Mouse (Mus musculus): ENCODE data around the gene F2rl3. TPM values are rescaled to one million over a fixed set of nuclear protein-coding genes. Genes with fewer than 3 reads are reported as not detected.

Gene F2rl3
- polyA plus RNA-seq, 1 experiment from 2014 or later = 1.7 TPM

DNA sequence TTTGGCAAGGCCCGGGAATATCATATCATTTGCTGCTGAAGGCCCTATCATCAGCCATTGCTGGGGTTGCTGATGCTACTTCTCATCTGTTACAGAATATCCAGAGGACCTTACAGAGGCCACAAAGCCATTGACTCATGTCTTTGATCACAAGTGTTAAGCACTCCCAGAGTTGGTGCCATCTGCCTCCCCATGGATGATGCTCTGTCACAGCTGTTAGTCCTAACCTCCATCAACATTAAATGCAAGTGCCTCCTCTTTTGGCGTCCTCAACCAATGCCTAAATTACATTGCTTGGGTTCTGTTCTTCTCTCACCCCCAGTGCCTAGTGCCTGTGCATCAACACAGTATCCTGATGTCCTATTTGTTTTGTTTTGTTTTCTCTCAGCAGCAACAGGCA is 39.9 kb downstream of the F2rl3 start:
- no peaks in the 10 kb centered on the region for H3K9me3 ChIP-seq (replicated peaks; ENCODE audit: control insufficient read depth, low read length)
- WGBS = 77% methylated on average over 2 of the region's 2 CpGs

DNA sequence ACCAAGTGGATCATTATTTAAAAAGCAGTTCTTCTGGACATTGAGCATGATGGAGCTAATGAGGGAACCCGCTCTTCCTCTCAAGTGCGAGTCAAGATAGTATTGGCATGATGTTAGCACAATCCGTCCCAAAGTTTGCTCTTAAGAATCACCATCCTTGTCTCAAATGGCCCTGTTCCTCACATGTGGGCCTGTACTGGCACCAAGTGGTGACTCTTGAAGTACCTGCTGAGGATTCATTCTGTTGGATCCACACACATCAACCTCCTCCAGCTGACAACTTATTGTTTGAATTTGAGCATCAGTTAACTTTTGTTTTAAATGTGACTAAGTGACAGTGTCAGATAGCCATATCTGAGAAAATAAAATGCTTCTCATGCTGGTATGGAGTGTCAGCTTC is 51.0 kb downstream of the F2rl3 start:
- no peaks in the 10 kb centered on the region for H3K4me1 ChIP-seq (ENCODE audit: control insufficient read depth, insufficient read depth, low read length)
- no peak overlapping the region for H3K4me2 ChIP-seq (ENCODE audit: low read depth, low read length)
- H3K9me3 ChIP-seq (replicated peaks; ENCODE audit: control insufficient read depth, low read length) = no peaks in the 10 kb centered on the region
- WGBS = 83% methylated on average over 3 of the region's 3 CpGs
- peaks cover 6% of the 10 kb centered on the region; the same call in 1 of the 2 replicates for H3K36me3 ChIP-seq (ENCODE audit: control insufficient read depth, insufficient read depth)
- ATAC-seq (replicated peaks; ENCODE audit: extremely low read depth, insufficient read depth, low FRiP score) = no peak
- no peak overlapping the region for H3K27ac ChIP-seq (ENCODE audit: low read length)
- H3K4me3 ChIP-seq (ENCODE audit: low read length) = no peak overlapping the region
- H3K9ac ChIP-seq (ENCODE audit: low read length) = no peak overlapping the region
- no peaks in the 10 kb centered on the region for H3K27me3 ChIP-seq (ENCODE audit: control insufficient read depth, insufficient read depth, low read length)

More for the DNA sequence above, 39.9 kb downstream of the F2rl3 start:
- no peak overlapping the region for H3K9ac ChIP-seq (ENCODE audit: low read length)
- no peaks in the 10 kb centered on the region for H3K36me3 ChIP-seq (ENCODE audit: control insufficient read depth, insufficient read depth)
- H3K4me1 ChIP-seq (ENCODE audit: control insufficient read depth, insufficient read depth, low read length) = no peaks in the 10 kb centered on the region
- no peak for ATAC-seq (replicated peaks; ENCODE audit: extremely low read depth, insufficient read depth, low FRiP score)
- no peak overlapping the region for H3K4me3 ChIP-seq (ENCODE audit: low read length)
- no peaks in the 10 kb centered on the region for H3K27me3 ChIP-seq (ENCODE audit: control insufficient read depth, insufficient read depth, low read length)
- no peak overlapping the region for H3K27ac ChIP-seq (ENCODE audit: low read length)
- H3K4me2 ChIP-seq (ENCODE audit: low read depth, low read length) = no peak overlapping the region

Other genes starting within 250 kb of the F2rl3 start
- gene Med26, start 213.6 kb upstream of the F2rl3 start, polyA plus RNA-seq (2015; fragmentation: Nextera tagmentation; extraction: Ambion mirVana) = 11.5 and 12.7 TPM in 2 replicates
- gene Smim7, start 190.8 kb upstream of the F2rl3 start, polyA plus RNA-seq (2015; fragmentation: Nextera tagmentation; extraction: Ambion mirVana) = 97.1 and 108 TPM in 2 replicates
- gene Tmem38a, start 189.8 kb upstream of the F2rl3 start, polyA plus RNA-seq (2015; fragmentation: Nextera tagmentation; extraction: Ambion mirVana) = 117 and 125 TPM in 2 replicates
- gene Nwd1, start 115.2 kb upstream of the F2rl3 start, polyA plus RNA-seq (2015; fragmentation: Nextera tagmentation; extraction: Ambion mirVana) = 0.38 and 0.40 TPM in 2 replicates
- 160 and 166 TPM in 2 replicates for gene Sin3b, start 38.6 kb upstream of the F2rl3 start, polyA plus RNA-seq (2015; fragmentation: Nextera tagmentation; extraction: Ambion mirVana)

Data from heart, embryonic 16.5 days (tissue).